Mouse (Mus musculus) spleen, postnatal 36 days (tissue): ENCODE measurements around the gene Zfp704.

Experiments used
- DNase-seq, 2 experiments: peaks; one replicate each; pipeline ENCODE4 v3.0.0; 2022; ENCODE audit warnings: low spot score in 2 of 2, mixed read lengths in 1 of 2

Gene Zfp704

GRCm38 (mm10) chr3:9519491-9519890 is 90.4 kb downstream of the Zfp704 start:
- DNase-seq = no peak

DNA sequence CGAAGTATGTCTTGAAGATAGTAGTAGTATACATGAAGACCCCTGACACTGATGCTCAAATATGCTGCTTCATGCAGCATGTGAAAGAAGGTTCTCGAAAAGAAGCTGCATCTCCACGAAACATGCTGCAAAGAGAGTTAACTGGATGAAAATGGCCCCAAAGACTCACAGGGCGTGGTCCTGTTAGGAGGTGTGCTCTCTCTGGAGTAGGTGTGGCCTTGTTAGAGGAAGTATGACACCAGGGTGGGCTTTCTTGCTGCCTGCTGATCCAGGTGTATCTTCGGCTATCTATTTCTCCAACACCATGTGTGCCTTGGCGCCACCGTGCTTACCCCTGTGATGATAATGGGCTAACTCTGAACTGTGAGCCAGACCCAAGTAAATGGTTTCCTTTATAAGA is 90.9 kb downstream of the Zfp704 start:
- no peak for DNase-seq

DNA sequence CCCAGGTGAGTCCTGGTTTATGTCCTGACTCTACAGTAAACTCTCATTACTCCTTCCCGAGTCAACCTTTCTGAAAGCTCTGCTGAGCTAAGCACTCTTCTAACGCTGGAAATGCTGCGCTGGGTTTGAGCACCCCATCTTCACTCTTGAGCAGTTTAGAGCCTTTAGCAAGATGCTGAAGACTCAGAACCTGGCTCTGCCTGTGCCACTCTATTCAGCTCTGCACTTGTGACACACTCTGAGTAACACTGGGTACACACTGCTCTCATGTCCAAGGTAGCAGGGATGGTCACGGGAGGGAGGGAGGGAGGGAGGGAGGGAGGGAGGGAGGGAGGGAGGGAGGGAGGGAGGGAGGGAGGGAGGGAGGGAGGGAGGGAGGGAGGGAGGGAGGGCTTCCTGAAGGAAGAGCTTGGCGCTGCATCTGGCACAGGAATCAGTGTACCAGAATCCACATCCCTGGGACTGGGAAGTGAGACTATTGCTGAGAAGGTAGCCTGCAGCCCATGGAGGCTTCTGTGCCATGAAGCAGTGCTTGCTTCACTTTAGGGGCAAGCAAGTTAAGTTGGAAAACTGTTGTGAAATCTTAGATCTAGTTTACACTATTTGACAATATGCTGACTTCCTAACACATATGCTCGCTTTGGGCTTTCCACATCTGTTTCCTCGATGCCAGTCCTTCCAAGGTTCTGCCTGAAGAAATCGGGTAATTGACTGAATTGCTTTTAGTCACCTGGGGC is 93.6 kb downstream of the Zfp704 start:
- no peak for DNase-seq

DNA sequence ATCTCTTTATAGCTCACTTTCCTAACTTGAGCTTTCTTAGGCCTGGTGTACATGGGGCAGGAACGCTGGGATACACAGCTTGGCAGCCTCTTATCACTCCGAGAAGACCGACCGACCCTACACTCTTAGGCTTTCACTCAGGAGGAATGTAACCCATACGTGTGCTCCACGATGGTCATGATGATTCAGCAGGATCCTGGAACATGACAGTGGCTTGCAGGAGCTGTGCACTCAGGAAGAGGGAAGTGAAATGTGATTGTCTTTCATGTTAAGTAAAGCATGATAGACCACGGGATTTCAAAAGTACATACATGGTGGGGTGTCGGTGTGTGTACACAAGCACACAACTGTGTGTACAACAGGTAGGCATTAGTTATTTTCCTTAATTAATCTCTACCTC is 94.4 kb downstream of the Zfp704 start:
- DNase-seq = no peak

GRCm38 (mm10) chr3:9513703-9514110 is 96.2 kb downstream of the Zfp704 start:
- DNase-seq = no peak

DNA sequence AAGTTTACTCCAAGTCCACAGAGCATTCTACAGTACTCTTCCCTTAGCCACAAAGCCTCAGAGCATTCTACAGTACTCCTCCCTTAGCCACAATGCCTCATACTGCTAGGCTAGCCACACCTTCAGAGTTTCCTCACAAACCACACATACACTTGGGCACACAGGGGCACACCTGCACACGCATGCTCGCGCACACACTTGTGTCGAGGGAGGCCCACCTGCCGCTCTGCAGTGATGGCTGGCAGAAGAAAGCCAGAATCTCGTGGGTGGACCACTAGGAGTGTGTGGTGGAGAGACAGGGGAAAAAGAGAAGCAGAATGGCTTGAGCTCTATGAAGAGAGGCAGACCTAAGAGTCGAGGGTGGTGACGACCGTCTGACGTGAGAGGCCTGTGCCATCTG is 97.7 kb downstream of the Zfp704 start:
- DNase-seq = no peak

- DNase-seq = no peak
These were observed 104.1 kb downstream of the Zfp704 start for GRCm38 (mm10) chr3:9505692-9506211.

DNA sequence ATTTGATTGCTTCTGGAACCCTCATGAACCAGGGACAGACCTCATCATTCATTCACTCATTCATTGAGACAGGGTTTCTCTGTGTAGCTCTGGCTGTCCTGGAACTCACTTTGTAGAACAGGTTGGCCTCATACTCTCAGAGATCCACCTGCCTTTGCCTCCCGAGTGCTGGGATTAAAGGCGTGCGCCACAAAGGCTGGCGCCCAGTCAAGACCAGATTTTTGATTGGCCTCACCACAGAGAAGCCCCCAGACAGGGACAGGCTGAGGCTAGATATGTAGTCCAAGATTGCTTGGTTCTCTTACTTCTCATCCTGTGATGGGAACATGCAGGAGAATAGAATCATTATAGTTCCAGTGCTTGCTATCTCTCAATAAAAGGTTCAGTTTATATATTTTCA is 105.5 kb downstream of the Zfp704 start:
- no peak for DNase-seq

- DNase-seq = peak; percentile 17 to 24
These were observed 109.2 kb downstream of the Zfp704 start for GRCm38 (mm10) chr3:9500725-9501124.

GRCm38 (mm10) chr3:9499994-9500553 is 109.8 kb downstream of the Zfp704 start:
- DNase-seq = peak; percentile 5 to 17

DNA sequence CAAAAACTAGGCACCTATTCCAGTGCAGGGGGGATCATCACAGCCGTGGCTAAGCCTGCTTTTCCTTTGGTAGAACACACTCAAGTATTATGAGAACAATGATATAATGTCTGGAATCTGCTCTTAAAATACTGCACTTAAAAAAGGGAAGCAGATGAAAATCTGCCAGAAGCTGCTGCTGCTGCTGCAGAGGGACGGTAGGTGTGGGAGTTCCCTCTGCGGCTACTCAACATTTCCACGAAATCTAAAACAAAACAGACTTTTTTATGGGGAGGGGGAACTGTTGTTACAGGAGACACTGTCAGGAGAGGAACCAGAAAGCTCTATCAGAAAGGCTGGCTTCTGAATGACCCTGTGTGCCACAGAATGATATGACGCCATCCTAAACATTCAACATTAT is 110.4 kb downstream of the Zfp704 start:
- no peak for DNase-seq

DNA sequence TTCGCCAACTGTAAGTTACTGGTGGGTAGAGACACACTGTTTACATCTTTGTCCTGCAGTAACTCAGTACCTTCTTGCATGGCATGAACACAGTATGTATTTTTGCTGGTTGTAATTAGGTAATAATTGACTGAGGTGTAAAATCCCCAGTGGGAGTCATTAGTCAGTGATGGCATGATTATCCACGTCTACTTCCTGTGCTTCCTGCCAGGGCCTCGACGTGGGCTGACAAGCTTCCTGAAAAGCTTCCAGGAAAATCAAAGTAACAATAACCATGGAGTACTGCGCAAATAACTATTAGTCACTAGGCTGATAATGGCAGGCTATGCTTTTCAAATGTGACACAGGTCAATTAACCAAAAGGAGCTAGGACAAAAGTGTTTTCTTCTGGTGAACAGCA is 112.6 kb downstream of the Zfp704 start:
- no peak for DNase-seq

DNA sequence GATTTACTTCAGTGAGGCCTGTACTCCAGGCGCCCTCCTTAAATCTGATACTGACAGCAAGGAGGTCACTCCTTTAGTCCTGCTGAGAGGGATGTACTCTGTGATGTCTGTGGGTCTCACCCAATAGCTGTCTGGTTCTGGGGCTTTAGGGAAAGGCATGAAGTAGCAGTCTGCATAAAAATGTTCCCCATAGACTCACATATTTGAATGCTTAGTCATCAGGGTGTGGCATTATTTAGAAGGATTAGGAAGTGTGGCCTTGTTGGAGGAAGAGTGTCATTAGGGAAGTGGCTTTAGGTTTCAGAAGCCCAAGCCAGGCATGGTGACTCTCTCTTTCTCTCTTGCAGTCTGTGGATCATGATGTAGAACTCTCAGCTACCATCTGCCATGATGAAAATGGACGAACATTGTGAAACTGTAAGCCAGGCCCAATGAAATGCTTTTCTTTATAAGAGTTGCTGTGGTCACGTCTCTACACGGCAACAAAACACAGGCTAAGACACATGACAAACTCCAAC is 118.1 kb downstream of the Zfp704 start:
- no peak for DNase-seq

- DNase-seq = no peak
These were observed 122.2 kb downstream of the Zfp704 start for GRCm38 (mm10) chr3:9487644-9488043.

- DNase-seq = no peak
These were observed 124.4 kb downstream of the Zfp704 start for GRCm38 (mm10) chr3:9485506-9485905.

GRCm38 (mm10) chr3:9481956-9482355 is 127.9 kb downstream of the Zfp704 start:
- DNase-seq = no peak

- DNase-seq = no peak
These were observed 128.5 kb downstream of the Zfp704 start for GRCm38 (mm10) chr3:9481358-9481757.

DNA sequence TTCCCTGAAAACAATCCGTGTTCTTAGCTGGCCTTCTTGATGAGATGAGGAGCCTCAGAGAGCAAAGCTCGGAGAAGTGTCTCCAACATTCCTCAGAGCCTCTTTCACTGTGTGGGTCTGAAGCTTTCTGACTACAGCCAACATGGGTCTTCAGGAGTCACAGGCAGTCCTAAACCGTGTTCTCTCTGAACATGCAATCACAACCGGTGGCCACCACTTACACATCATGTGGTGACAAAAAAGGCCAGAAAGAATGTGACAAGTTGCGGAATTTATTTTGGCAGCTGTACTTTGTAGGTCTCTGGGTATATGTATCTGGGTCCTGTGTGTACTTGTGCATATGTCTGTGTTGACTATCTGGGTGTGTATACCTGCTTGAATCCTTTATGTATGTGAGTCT is 128.9 kb downstream of the Zfp704 start:
- DNase-seq = no peak

- no peak for DNase-seq
These were observed 132.5 kb downstream of the Zfp704 start for GRCm38 (mm10) chr3:9477386-9477785.

DNA sequence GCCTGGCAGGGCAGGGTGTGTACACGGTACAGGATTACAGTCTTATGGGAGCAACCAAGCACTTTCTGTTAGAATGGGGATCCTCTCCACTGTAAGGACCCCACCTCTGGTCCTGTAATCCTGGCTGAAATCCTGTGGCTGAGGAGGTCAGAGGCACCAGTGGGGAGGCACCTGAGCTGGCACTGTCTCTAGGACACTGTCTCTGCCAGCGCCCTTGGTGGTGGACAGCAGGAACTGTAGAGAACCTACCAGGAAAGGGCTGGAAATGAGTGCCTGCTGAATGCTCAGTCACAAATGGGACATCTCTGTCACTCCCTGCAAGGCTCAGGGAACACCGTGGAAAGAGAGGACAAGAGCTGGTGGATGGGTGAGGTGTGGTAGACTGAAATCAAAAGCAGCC is 133.5 kb downstream of the Zfp704 start:
- DNase-seq = no peak

DNA sequence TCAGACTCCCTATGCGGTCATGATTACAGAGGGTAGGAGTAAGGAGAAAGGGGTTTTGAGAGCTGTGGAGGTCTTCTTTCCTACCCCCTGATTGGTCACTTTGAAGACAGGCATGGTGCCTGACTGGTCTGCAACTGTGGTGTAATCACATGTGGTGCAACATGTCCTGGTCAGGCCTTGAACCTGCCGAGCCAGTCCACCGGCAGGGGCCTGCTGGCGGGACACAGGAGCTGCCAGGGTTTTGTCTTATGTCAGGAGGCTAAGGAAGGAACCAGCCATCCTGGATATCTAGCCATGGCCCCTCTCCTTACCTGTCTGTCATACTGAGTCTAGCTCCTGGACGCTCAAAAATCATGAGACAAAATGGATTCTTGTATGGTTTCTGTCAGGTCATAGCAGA is 134.4 kb downstream of the Zfp704 start:
- no peak for DNase-seq

GRCm38 (mm10) chr3:9474331-9474730 is 135.6 kb downstream of the Zfp704 start:
- DNase-seq = no peak

DNA sequence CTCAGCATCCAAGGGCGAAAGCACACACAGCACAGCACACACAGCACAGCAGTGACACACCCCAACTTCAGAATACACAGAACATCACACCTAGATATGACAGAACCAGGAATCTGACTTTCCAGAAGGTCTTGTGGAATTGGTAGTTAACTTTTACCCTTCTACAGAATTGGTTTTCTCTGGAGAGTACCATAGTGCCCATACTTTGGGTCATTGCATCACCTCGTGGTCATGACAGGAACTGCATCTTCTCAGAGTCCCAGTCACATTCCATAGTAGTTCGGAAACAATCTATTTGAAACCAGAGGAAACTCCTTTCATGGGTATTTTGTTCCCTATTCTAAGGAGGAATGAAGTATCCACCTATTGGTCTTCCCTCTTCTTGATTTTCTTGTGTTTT is 143.6 kb downstream of the Zfp704 start:
- peak in 1 of 2 experiments; percentile 28 for DNase-seq
